Mouse (Mus musculus) cortical plate, adult 2 months (tissue): ENCODE results near the gene Foxi3. TPM values are rescaled to one million over a fixed set of nuclear protein-coding genes. Genes with fewer than 3 reads are reported as not detected.

Experiments
- H3K27ac ChIP-seq: fragments of 200-500 bp; 2 replicates; pipeline ENCODE4 v1.5.1; 2012; ENCODE audit warnings: low read length, control low read depth, inconsistent platforms; ENCODE audit not compliant: insufficient read depth
- H3K4me1 ChIP-seq: fragments of 200-500 bp; 2 replicates; pipeline ENCODE4 v1.6.1; 2011; ENCODE audit warnings: low read length; ENCODE audit not compliant: control insufficient read depth, insufficient read depth
- H3K4me3 ChIP-seq: fragments of 200-500 bp; 2 replicates; pipeline ENCODE4 v1.5.1; 2011; ENCODE audit warnings: mild to moderate bottlenecking, low read length, control low read depth; ENCODE audit not compliant: insufficient read depth
- CTCF ChIP-seq: fragments of 200-500 bp; IDR thresholded peaks from 2 replicates; pipeline ENCODE4 v1.5.1; 2011; ENCODE audit warnings: mild to moderate bottlenecking, control low read depth, low read length; ENCODE audit not compliant: insufficient read depth; ENCODE audit errors: extremely low read depth
- POLR2A ChIP-seq: fragments of 200-500 bp; IDR thresholded peaks from 2 replicates; pipeline ENCODE4 v1.6.1; 2011; ENCODE audit warnings: mild to moderate bottlenecking, low read length, control low read depth; ENCODE audit not compliant: insufficient read depth; ENCODE audit errors: extremely low read depth
- polyA plus RNA-seq: library from polyadenylated mRNA; depleted of rRNA; stranded (reverse); fragments of >200 nt; gene quantifications from 2 replicates; pipeline ENCODE4 v1.2.3, GENCODE M21; 2012; rRNA removed

The Foxi3 gene
- polyA plus RNA-seq, 1 experiment = not detected

DNA sequence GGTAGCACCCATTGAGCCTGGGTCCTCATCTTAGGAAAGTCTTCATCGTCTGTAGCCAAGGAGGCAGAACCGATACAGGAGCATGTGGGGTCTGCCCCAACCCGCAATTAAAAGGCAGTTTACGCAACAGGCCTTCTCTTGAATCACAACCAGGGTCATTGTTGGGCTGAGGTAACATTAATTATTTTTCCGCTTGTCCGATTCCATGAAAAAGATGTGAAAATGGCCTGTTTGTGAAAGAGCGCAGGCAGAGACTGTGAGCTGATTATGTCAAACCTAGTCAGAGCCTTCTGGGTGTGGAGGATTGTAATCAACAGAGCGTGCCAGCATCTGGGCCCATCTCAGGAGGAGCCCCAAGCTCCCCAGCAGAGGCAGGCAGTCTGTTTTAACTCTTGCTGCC lies 30.4 kb downstream of the Foxi3 start:
- Histone ChIP-seq H3K4me1 (no peaks in the 10 kb centered on the region), H3K27ac (no peak overlapping the region), H3K4me3 (no peak overlapping the region)
- TF ChIP-seq POLR2A = no peak
- no peak for TF ChIP-seq CTCF

DNA sequence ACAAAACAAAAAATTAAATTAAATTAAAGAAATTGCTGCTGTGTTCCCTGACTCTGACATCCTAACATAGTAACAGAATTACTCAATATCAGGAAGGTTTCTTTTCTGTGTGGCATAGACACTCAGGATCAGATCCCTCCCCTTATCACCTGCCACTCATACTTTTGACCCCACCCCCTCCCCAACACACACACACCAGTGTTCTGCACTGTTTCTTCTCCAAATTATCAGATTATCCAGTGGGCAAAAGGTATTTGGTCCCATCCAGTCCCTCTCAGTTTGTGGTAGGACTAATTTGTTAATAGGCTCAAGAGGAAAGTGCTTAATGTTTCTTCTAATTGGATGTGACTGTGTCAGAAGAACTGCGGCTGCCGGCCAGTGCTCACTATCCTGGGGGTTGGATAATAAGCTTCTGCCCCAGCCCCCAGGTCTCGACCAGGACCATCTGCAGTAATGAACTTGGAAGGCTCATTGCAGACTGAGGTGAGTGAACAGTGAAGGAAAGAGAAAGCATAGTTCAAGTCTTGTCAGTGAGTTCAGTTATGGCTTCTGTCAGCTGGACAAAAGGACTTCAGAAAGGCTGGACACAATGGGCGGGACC lies 39.9 kb downstream of the Foxi3 start:
- TF ChIP-seq CTCF (no peak), POLR2A (no peak)
- Histone ChIP-seq H3K4me3 (no peak overlapping the region), H3K27ac (no peak overlapping the region), H3K4me1 (no peaks in the 10 kb centered on the region)

DNA sequence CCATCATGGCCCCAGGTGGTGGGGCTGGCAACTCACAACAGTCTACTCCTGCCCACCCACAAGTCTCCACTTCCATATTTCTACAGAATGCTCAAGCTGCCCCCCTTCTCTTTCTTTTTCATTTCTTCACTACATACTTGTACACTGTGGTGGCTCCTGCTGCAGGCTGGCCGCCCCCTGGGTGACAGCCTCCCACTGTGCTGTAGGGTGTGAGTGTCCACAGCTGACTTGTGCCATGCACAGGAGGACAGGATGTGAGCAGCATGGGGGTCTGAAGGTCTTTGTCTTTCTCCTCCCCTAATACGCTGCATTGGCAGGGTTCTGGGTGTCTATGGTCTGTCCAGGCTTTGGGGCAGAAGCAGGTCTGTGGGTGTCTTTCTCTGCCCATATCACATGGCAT lies 46.3 kb downstream of the Foxi3 start:
- Histone ChIP-seq H3K4me1 (no peaks in the 10 kb centered on the region), H3K27ac (no peak overlapping the region), H3K4me3 (no peak overlapping the region)
- no peak for TF ChIP-seq CTCF
- no peak for TF ChIP-seq POLR2A

DNA sequence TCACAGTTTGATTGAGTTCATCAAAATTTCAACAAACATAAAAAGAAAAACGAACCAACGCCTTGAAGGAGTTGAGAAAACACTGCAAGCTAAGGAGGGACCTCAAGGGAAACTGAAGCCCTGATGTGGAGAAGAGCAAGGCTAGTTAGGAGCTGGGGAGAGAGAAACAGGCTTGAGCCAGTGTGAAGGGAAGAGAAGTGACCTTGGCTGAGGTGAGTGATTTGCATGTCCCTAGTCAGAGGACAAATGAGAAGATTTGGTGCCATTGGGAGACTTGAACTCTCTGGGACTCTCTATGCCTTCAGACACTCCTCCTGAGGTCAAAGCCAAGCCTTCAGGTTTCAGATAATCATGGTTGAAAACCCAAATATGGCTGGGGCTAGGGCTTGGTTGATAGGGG lies 47.8 kb downstream of the Foxi3 start:
- no peaks in the 10 kb centered on the region for H3K4me1 ChIP-seq
- H3K27ac ChIP-seq = no peak overlapping the region
- TF ChIP-seq CTCF (no peak), POLR2A (no peak)
- H3K4me3 ChIP-seq = no peak overlapping the region

Other genes starting within 250 kb of the Foxi3 start
- gene Rpia, start 164.3 kb upstream of the Foxi3 start, polyA plus RNA-seq = 15.1 and 16.2 TPM in 2 replicates
- 16.0 and 17.8 TPM in 2 replicates for gene Eif2ak3, start 112.0 kb upstream of the Foxi3 start, polyA plus RNA-seq
- not detected in 2 replicates for gene Tex37, start 37.6 kb upstream of the Foxi3 start, polyA plus RNA-seq
- 5.0 and 5.1 TPM in 2 replicates for gene Thnsl2, start 187.9 kb downstream of the Foxi3 start, polyA plus RNA-seq
- gene Fabp1, start 243.3 kb downstream of the Foxi3 start, polyA plus RNA-seq = not detected in 2 replicates